Mouse (Mus musculus): ENCODE results near the gene Rsrc1. TPM values are rescaled to one million over a fixed set of nuclear protein-coding genes. Genes with fewer than 3 reads are reported as not detected.

Rsrc1 gene
- polyA plus RNA-seq, 1 experiment from 2014 or later = 54.1 TPM

Other genes starting within 250 kb of the Rsrc1 start
- gene Shox2, start 381 bp downstream of the Rsrc1 start, polyA plus RNA-seq (2016; fragmentation: Nextera tagmentation; extraction: Ambion mirVana) = 97.5 and 111 TPM in 2 replicates